Mouse (Mus musculus): ENCODE measurements around the gene Ppfia4. TPM values are rescaled to one million over a fixed set of nuclear protein-coding genes. Genes with fewer than 3 reads are reported as not detected.

Gene Ppfia4
- polyA plus RNA-seq, 1 experiment, result 35.8 TPM

DNA sequence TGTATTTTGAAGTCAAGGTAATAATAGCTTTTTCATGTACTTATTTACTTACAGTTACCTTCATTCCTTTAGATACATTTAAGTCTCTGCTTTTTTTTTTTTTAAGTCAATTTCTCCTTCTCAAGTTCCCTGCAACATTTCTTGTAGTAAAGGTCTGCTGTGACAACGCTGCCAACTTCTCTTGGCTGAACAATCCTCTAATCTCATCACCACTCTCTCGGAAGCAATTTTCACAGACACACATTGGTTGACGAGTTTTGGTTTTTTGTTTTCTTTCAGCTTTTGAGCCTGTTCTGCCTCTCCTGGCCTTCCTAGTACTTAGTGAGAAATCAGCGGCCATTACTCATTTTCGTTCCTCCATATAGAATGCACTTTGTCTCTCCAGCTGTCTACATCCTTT, 52.6 kb downstream of the Ppfia4 start:
- Histone ChIP-seq H3ac (ENCODE audit: control insufficient read depth, insufficient read length) (no peak overlapping the region), H3K4me2 (ENCODE audit: low read depth) (no peak overlapping the region), H3K36me3 (ENCODE audit: control insufficient read depth, insufficient read depth) (no peaks in the 10 kb centered on the region), H3K79me2 (ENCODE audit: control insufficient read depth, insufficient read depth) (no peaks in the 10 kb centered on the region), H3K4me3 (no peak overlapping the region), H3K27me3 (ENCODE audit: control insufficient read depth, insufficient read depth, insufficient read length) (no peaks in the 10 kb centered on the region)
- TF ChIP-seq MYOD1 (IDR thresholded peaks at IDR 0.05; ENCODE audit: control insufficient read depth in 1 of 3, insufficient read length in 2 of 3, low read depth in 2 of 3) (no peak), E2F4 (IDR thresholded peaks at IDR 0.05; ENCODE audit: insufficient read depth) (no peak), TCF12 (IDR thresholded peaks at IDR 0.05; ENCODE audit: insufficient read depth, poor library complexity, severe bottlenecking) (no peak), TCF3 (IDR thresholded peaks at IDR 0.05; ENCODE audit: insufficient read length, low read depth) (no peak), MYOG (IDR thresholded peaks at IDR 0.05; ENCODE audit: control insufficient read depth in 1 of 3, insufficient read depth in 1 of 3, insufficient read length in 2 of 3, low read depth in 2 of 3) (no peak), POLR2A (IDR thresholded peaks at IDR 0.05; ENCODE audit: insufficient read length, low read depth) (no peak), SRF (IDR thresholded peaks at IDR 0.05; ENCODE audit: control insufficient read depth, insufficient read length, low read depth) (no peak), CEBPB (IDR thresholded peaks at IDR 0.05; ENCODE audit: insufficient read depth, poor library complexity, severe bottlenecking) (no peak)

DNA sequence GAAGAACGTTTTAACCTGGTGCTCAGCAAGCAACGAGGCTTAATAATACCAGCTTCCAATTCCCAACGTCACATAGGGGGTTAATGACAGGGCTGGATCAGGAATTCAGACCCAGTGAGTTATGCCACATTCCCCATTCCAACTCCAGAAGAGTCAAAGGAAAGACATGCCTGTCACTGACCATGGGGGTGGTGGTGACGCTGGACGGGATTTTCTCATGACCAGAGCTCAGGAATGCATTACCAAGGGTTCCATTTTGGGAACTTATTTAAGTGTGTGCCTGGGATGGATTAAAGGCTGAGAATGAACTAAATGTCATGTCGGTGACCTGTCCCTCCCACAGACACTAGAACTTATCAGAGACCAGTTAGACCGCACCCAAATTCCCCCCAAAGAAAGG, 55.9 kb downstream of the Ppfia4 start:
- Histone ChIP-seq H3K27me3 (ENCODE audit: control insufficient read depth, insufficient read depth, insufficient read length) (no peaks in the 10 kb centered on the region), H3K4me2 (ENCODE audit: low read depth) (peak overlapping the region; percentile 18), H3K79me2 (ENCODE audit: control insufficient read depth, insufficient read depth) (no peaks in the 10 kb centered on the region), H3K4me3 (no peak overlapping the region), H3K36me3 (ENCODE audit: control insufficient read depth, insufficient read depth) (no peaks in the 10 kb centered on the region), H3ac (ENCODE audit: control insufficient read depth, insufficient read length) (no peak overlapping the region)
- TF ChIP-seq USF1 (IDR thresholded peaks at IDR 0.05; ENCODE audit: low read depth), result no peak
- TF ChIP-seq MYOD1 (IDR thresholded peaks at IDR 0.05; ENCODE audit: control insufficient read depth in 1 of 3, insufficient read length in 2 of 3, low read depth in 2 of 3), result peak in 1 of 3 experiments; percentile 18
- TF ChIP-seq E2F4 (IDR thresholded peaks at IDR 0.05; ENCODE audit: insufficient read depth), result no peak
- no peak for TF ChIP-seq REST (IDR thresholded peaks at IDR 0.05; ENCODE audit: insufficient read depth, insufficient read length)
- TF ChIP-seq TCF12 (IDR thresholded peaks at IDR 0.05; ENCODE audit: insufficient read depth, poor library complexity, severe bottlenecking), result peak; percentile 39
- peak in 1 of 3 experiments; percentile 2 for TF ChIP-seq MYOG (IDR thresholded peaks at IDR 0.05; ENCODE audit: control insufficient read depth in 1 of 3, insufficient read depth in 1 of 3, insufficient read length in 2 of 3, low read depth in 2 of 3)
- TF ChIP-seq POLR2A (IDR thresholded peaks at IDR 0.05; ENCODE audit: insufficient read length, low read depth), result no peak
- no peak for TF ChIP-seq SRF (IDR thresholded peaks at IDR 0.05; ENCODE audit: control insufficient read depth, insufficient read length, low read depth)

DNA sequence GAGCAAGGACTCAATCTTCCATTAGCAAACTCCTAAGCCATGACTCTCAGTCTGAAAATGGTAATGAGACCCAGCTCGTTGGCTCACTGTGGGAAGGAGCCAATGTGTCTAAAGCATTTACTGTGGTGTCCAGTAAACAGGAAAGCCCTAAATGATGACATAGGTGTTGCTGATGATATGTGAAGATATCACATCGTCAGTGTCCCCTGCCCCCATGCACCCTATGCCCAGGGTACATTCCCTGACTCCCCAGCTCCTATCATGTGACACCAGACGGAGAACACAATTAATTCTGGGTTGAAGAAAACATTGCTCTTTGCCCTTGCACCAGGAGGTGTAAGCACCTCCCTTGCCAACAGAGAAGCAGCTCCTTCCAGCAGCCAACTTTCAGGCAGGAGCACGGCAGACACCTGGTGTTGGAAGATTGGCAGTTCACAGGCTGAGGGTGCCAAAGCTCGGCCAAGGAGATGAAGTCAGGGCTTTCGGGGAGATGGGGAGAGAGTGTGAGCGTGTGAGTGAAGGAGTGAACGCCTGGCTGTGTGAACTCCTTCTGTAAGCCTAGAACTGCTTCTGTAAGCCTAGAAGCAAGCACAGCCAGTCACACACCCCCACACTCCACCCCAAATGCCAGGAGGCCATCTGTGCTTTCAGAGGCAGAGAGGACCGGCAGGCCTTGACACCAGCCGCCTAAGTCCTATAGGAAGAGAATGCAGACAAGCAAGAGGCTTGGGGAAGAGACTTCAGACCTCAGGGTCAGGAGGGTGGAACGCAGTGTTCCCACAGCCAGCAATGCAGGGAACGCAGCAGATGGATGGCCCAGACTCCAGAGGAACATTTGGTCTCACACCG, 56.9 kb downstream of the Ppfia4 start:
- peak in 1 of 3 experiments; percentile 79 for TF ChIP-seq MYOG (IDR thresholded peaks at IDR 0.05; ENCODE audit: control insufficient read depth in 1 of 3, insufficient read depth in 1 of 3, insufficient read length in 2 of 3, low read depth in 2 of 3)
- no peak for TF ChIP-seq TCF3 (IDR thresholded peaks at IDR 0.05; ENCODE audit: insufficient read length, low read depth)
- no peak for TF ChIP-seq MAX (IDR thresholded peaks at IDR 0.05; ENCODE audit: low read depth)
- peak; percentile 14 for TF ChIP-seq POLR2A (IDR thresholded peaks at IDR 0.05; ENCODE audit: insufficient read length, low read depth)
- no peak for TF ChIP-seq CEBPB (IDR thresholded peaks at IDR 0.05; ENCODE audit: insufficient read depth, poor library complexity, severe bottlenecking)
- TF ChIP-seq MYOD1 (IDR thresholded peaks at IDR 0.05; ENCODE audit: control insufficient read depth in 1 of 3, insufficient read length in 2 of 3, low read depth in 2 of 3), result peak in 2 of 3 experiments; percentile 0 to 30
- TF ChIP-seq POLR2AphosphoS2 (IDR thresholded peaks at IDR 0.05; ENCODE audit: insufficient read length, low read depth), result peak; percentile 18
- TF ChIP-seq SRF (IDR thresholded peaks at IDR 0.05; ENCODE audit: control insufficient read depth, insufficient read length, low read depth), result no peak
- H3K79me2 ChIP-seq (ENCODE audit: control insufficient read depth, insufficient read depth), result no peaks in the 10 kb centered on the region

DNA sequence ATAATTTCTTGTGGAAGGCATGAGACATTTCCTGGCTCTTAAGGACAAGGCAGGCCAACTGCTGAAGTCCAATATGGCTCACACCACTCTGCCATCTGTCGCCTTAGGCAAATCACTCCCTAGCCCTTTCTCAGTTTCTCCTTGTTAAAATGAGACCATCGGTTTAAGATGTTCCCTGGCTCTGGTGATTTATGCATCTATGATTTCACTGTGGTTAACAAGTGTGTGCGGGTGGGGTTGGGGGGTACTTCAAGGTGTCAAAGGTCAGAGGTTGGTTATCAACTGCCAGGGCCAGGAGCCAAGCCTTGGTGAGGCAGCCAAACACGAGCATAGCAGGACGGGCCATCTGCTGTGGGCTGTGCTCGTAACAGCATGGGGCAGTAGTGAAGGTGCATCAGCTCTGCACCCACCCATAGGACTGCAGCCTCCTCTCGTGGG, 58.2 kb downstream of the Ppfia4 start:
- Histone ChIP-seq H3K79me2 (ENCODE audit: control insufficient read depth, insufficient read depth) (no peaks in the 10 kb centered on the region), H3ac (ENCODE audit: control insufficient read depth, insufficient read length) (no peak overlapping the region), H3K4me2 (ENCODE audit: low read depth) (no peak overlapping the region), H3K4me3 (no peak overlapping the region), H3K27me3 (ENCODE audit: control insufficient read depth, insufficient read depth, insufficient read length) (no peaks in the 10 kb centered on the region), H3K36me3 (ENCODE audit: control insufficient read depth, insufficient read depth) (no peaks in the 10 kb centered on the region)
- TF ChIP-seq POLR2AphosphoS2 (IDR thresholded peaks at IDR 0.05; ENCODE audit: insufficient read length, low read depth) (no peak), TCF3 (IDR thresholded peaks at IDR 0.05; ENCODE audit: insufficient read length, low read depth) (no peak), CEBPB (IDR thresholded peaks at IDR 0.05; ENCODE audit: insufficient read depth, poor library complexity, severe bottlenecking) (no peak), REST (IDR thresholded peaks at IDR 0.05; ENCODE audit: insufficient read depth, insufficient read length) (no peak), E2F4 (IDR thresholded peaks at IDR 0.05; ENCODE audit: insufficient read depth) (no peak), TCF12 (IDR thresholded peaks at IDR 0.05; ENCODE audit: insufficient read depth, poor library complexity, severe bottlenecking) (no peak), SRF (IDR thresholded peaks at IDR 0.05; ENCODE audit: control insufficient read depth, insufficient read length, low read depth) (no peak), POLR2A (IDR thresholded peaks at IDR 0.05; ENCODE audit: insufficient read length, low read depth) (no peak), MYOG (IDR thresholded peaks at IDR 0.05; ENCODE audit: control insufficient read depth in 1 of 3, insufficient read depth in 1 of 3, insufficient read length in 2 of 3, low read depth in 2 of 3) (peak in 1 of 3 experiments; percentile 40), MYOD1 (IDR thresholded peaks at IDR 0.05; ENCODE audit: control insufficient read depth in 1 of 3, insufficient read length in 2 of 3, low read depth in 2 of 3) (peak in 2 of 3 experiments; percentile 7 to 12), MAX (IDR thresholded peaks at IDR 0.05; ENCODE audit: low read depth) (no peak), USF1 (IDR thresholded peaks at IDR 0.05; ENCODE audit: low read depth) (no peak)

More for the DNA sequence above, 56.9 kb downstream of the Ppfia4 start:
- Histone ChIP-seq H3K36me3 (ENCODE audit: control insufficient read depth, insufficient read depth) (no peaks in the 10 kb centered on the region), H3ac (ENCODE audit: control insufficient read depth, insufficient read length) (no peak overlapping the region), H3K27me3 (ENCODE audit: control insufficient read depth, insufficient read depth, insufficient read length) (no peaks in the 10 kb centered on the region), H3K4me2 (ENCODE audit: low read depth) (peak overlapping the region; percentile 21), H3K4me3 (no peak overlapping the region)
